14 mouse cellular contexts compared by ENCODE assay signal in genomic region chr10:91244297-91244696, GRCm38 (mm10).
DNase-seq lines count a peak whose midpoint lies in the region; ATAC-seq and TF ChIP-seq lines count a peak whose summit lies in the region.
"Had no signal": no experiment of that assay in that cellular context is flagged by ENCODE, and none has a peak within 500 bp of the region (broad histone marks: within the 10 kb centered on the region; RNA-seq: fewer than 3 reads in every experiment).

No protein-coding gene starts in this region.

- no peaks in the 10 kb centered on the region for H3K27me3 ChIP-seq in hindbrain, postnatal 0 days (ENCODE audit: insufficient read depth, low read length)
- no peaks in the 10 kb centered on the region for H3K27me3 ChIP-seq in hindbrain, embryonic 10.5 days (ENCODE audit: insufficient read depth, poor library complexity, severe bottlenecking)
- H3K27me3 ChIP-seq in splenic B cell, adult 2 months (ENCODE audit: control insufficient read depth, insufficient read depth, low read length, poor library complexity, severe bottlenecking) = no peaks in the 10 kb centered on the region
- H3K27me3 ChIP-seq: embryonic facial prominence, embryonic 12.5 days had no signal

- ATAC-seq in hindbrain, postnatal 0 days = no peak

- 75% methylated on average over 3 of the region's 3 CpGs for WGBS in hindbrain, postnatal 0 days
- WGBS in hindbrain, embryonic 10.5 days = 93% methylated on average over 3 of the region's 3 CpGs

- no peaks in the 10 kb centered on the region for H3K36me3 ChIP-seq in hindbrain, postnatal 0 days (ENCODE audit: insufficient read depth, low read length)
- H3K36me3 ChIP-seq in hindbrain, embryonic 10.5 days = no peaks in the 10 kb centered on the region
- H3K36me3 ChIP-seq in splenic B cell, adult 2 months (ENCODE audit: control insufficient read depth, insufficient read depth, low read length, poor library complexity, severe bottlenecking) = no peaks in the 10 kb centered on the region
- H3K36me3 ChIP-seq: embryonic facial prominence, embryonic 12.5 days had no signal

- no peak overlapping the region for H3K4me3 ChIP-seq in hindbrain, postnatal 0 days (ENCODE audit: low read length)
- H3K4me3 ChIP-seq in hindbrain, embryonic 10.5 days = no peak overlapping the region
- H3K4me3 ChIP-seq: embryonic facial prominence, embryonic 12.5 days had no signal

- no peak overlapping the region for H3K4me2 ChIP-seq in hindbrain, postnatal 0 days (ENCODE audit: low read depth, low read length)
- H3K4me2 ChIP-seq: embryonic facial prominence, embryonic 12.5 days had no signal

- H3K27ac ChIP-seq in hindbrain, postnatal 0 days = no peak overlapping the region
- H3K27ac ChIP-seq in hindbrain, embryonic 10.5 days = no peak overlapping the region
- H3K27ac ChIP-seq: embryonic facial prominence, embryonic 12.5 days had no signal

- H3K9ac ChIP-seq in hindbrain, postnatal 0 days (replicated peaks; ENCODE audit: low read length) = no peak overlapping the region
- H3K9ac ChIP-seq: embryonic facial prominence, embryonic 12.5 days had no signal

- no peaks in the 10 kb centered on the region for H3K9me3 ChIP-seq in hindbrain, postnatal 0 days (ENCODE audit: low read length)
- no peaks in the 10 kb centered on the region for H3K9me3 ChIP-seq in hindbrain, embryonic 10.5 days
- H3K9me3 ChIP-seq: embryonic facial prominence, embryonic 12.5 days had no signal

- peaks cover 9% of the 10 kb centered on the region; the same call in 1 of the 2 replicates for H3K4me1 ChIP-seq in hindbrain, postnatal 0 days (ENCODE audit: insufficient read depth, low read length)
- peaks cover 27% of the 10 kb centered on the region for H3K4me1 ChIP-seq in hindbrain, embryonic 10.5 days (replicated peaks)

- TF ChIP-seq CTCF in hindbrain, postnatal 0 days (IDR thresholded peaks at IDR 0.05; ENCODE audit: low read depth) = peak; percentile 71

- peak; percentile 72 for DNase-seq in hindbrain, postnatal 0 days (ENCODE audit: low spot score)
- DNase-seq in hindbrain, embryonic 10.5 days (ENCODE audit: low spot score) = no peak
- DNase-seq in lung, postnatal 10 days = peak; percentile 24
- DNase-seq in lung, postnatal 4 days = no peak
- peak; percentile 37 for DNase-seq in adipocyte (ENCODE audit: low spot score)
- peak; percentile 6 for DNase-seq in splenic B cell, adult 2 months (ENCODE audit: low read depth, low spot score)
- no peak for DNase-seq in cerebellum, adult 9-11 months
- no peak for DNase-seq in adrenal gland, postnatal 36 days
- DNase-seq: adrenal gland, postnatal 25 days; cerebellum, adult 18-20 months; heart, postnatal 10 days; kidney, adult 18-20 months; left cerebral cortex, postnatal 4 days had no signal

Comparison
In these comparisons a context has a peak if more than half of its experiments do, and no peak if none do; other contexts are left out.
1. DNase-seq: peak in hindbrain, postnatal 0 days (single experiment), lung, postnatal 10 days (single experiment), adipocyte (single experiment) and splenic B cell, adult 2 months (single experiment); none in hindbrain, embryonic 10.5 days (single experiment), lung, postnatal 4 days (0 of 2), cerebellum, adult 9-11 months (single experiment) and adrenal gland, postnatal 36 days (0 of 2).